Mouse (Mus musculus): ENCODE measurements around the gene Rassf7. TPM values are rescaled to one million over a fixed set of nuclear protein-coding genes. Genes with fewer than 3 reads are reported as not detected.

Rassf7 gene
- polyA plus RNA-seq (2014; fragmentation: Nextera tagmentation; extraction: Ambion mirVana) = 20.2 and 23.5 TPM in 2 replicates

DNA sequence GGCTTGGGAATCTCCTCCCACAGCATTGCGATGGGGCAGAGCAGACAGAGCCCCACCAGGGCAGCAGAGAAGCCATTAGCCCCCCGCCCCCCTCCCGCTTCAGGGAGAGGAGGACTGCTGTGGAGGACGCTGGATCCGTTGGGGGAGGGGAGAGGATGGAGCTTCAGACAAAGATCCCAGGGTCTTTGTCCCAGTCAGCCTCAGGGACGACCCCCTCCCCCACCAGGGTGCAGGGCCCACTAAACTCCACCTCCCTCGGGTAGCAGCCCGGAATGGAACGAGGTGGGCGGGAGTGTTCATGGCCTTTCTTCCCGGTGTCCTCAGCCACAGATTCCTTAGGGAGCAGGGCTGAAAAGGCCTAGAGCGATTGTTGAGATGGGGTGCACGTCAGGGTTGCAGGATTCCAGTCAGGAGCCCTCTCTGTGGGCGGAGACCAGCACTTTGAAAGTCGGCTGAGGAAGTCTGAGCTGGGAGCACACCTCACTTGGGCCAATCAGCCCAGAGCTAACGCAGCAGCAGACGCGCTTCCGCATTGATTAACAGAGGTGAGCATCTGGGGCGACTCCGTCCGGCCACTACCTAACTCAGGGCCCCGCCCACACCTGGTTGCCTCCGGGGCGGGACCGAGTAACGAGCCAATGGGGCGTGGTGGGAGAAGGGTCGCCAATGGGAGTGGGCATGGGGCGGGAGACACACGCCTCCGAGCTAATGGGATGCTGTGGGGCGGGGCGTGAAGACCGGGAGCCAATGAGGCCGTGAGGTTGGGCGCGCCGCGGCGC, at the start of gene Rassf7:
Rassf7 (plus strand) TSS at position 760 of the 779 bp plus-strand sequence.
- Histone ChIP-seq H3K27me3 (ENCODE audit: control insufficient read depth, insufficient read depth, low read length) (no peaks in the 10 kb centered on the region), H3K9me3 (ENCODE audit: control insufficient read depth, low read length) (no peaks in the 10 kb centered on the region), H3K36me3 (replicated peaks; ENCODE audit: control insufficient read depth, insufficient read depth) (no peaks in the 10 kb centered on the region; the same call in 1 of the 2 replicates), H3K9ac (peak within 1 kb of the TSS; percentile 66), H3K4me2 (replicated peaks) (peak within 1 kb of the TSS; percentile 83), H3K4me1 (replicated peaks; ENCODE audit: control insufficient read depth, insufficient read depth, low read length) (peaks cover 14% of the 10 kb centered on the region), H3K27ac (peak within 1 kb of the TSS; percentile 76), H3K4me3 (replicated peaks; ENCODE audit: low read length) (peak within 1 kb of the TSS; percentile 62)
- peak; percentile 86 for DNase-seq (ENCODE audit: low spot score)
- ATAC-seq (ENCODE audit: low FRiP score) = peak; percentile 96
- WGBS = under 1% methylated on average over 41 of the region's 41 CpGs

DNA sequence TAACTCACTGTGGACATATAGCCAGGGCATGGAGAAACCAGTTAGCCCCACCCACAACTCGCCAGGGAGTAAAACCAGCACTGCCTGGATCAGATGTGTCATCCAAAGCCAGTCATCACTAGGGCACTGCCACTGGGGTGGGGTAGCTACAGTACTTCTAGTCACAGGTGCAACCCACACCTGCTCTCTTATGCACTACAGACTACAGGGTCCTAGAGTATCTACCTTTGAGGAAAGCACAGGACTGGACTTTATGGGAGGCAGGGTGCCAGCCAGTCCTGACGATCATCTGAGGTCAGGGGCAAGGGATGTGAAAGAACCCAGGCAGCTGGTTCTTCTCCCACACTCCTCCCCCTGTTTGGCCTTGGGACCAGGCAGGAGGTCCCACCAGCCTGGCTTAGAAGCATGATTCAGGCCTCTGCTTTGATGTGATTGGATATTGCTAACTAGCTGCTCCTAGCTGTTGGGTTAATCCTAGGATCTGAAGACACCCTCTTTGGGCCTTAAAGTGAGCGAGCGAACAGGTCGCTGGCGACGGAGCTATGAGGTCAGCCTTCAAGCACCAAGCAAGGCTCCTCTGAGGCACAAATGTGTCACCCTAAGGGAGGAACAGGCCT, 47.7 kb upstream of the Rassf7 start:
- 28% methylated on average over 7 of the region's 7 CpGs for WGBS
- Histone ChIP-seq H3K9ac (peak overlapping the region; percentile 41), H3K36me3 (replicated peaks; ENCODE audit: control insufficient read depth, insufficient read depth) (peaks cover 12% of the 10 kb centered on the region; the same call in 1 of the 2 replicates), H3K27me3 (ENCODE audit: control insufficient read depth, insufficient read depth, low read length) (no peaks in the 10 kb centered on the region), H3K4me3 (replicated peaks; ENCODE audit: low read length) (peak overlapping the region; percentile 19), H3K4me2 (replicated peaks) (peak overlapping the region; percentile 42), H3K9me3 (ENCODE audit: control insufficient read depth, low read length) (no peaks in the 10 kb centered on the region), H3K27ac (no peak overlapping the region), H3K4me1 (replicated peaks; ENCODE audit: control insufficient read depth, insufficient read depth, low read length) (peaks cover 9% of the 10 kb centered on the region)
- no peak for ATAC-seq (ENCODE audit: low FRiP score)
- DNase-seq (ENCODE audit: low spot score) = no peak

DNA sequence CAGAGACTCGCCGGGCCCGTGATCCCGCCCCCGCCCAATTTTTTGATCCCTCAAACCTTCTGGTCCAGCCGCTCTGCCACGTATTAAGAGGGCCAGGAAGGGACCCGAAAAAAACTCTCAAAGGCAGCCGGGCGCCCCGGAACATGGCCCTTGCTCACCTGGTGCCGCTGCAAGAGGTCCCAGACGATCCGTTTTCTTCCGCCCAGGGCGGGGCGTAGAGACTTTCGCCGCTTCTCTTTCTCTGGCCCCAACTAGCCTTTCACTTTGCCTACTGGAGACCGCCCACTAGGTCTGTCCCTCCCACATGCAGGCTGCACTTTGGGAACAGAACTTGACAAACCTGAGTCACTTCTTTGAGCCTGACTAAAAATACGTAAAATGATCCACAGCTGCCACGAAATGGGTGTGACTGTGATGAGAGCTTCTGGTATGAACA, 47.1 kb upstream of the Rassf7 start:
- Histone ChIP-seq H3K4me3 (replicated peaks; ENCODE audit: low read length) (peak overlapping the region; percentile 19), H3K27me3 (ENCODE audit: control insufficient read depth, insufficient read depth, low read length) (no peaks in the 10 kb centered on the region), H3K4me1 (replicated peaks; ENCODE audit: control insufficient read depth, insufficient read depth, low read length) (peaks cover 14% of the 10 kb centered on the region), H3K27ac (no peak overlapping the region), H3K9ac (peak overlapping the region; percentile 41), H3K4me2 (replicated peaks) (peak overlapping the region; percentile 42), H3K36me3 (replicated peaks; ENCODE audit: control insufficient read depth, insufficient read depth) (peaks cover 6% of the 10 kb centered on the region; the same call in 1 of the 2 replicates), H3K9me3 (ENCODE audit: control insufficient read depth, low read length) (no peaks in the 10 kb centered on the region)
- ATAC-seq (ENCODE audit: low FRiP score) (no peak), DNase-seq (ENCODE audit: low spot score) (no peak)
- WGBS = 5% methylated on average over 22 of the region's 22 CpGs

DNA sequence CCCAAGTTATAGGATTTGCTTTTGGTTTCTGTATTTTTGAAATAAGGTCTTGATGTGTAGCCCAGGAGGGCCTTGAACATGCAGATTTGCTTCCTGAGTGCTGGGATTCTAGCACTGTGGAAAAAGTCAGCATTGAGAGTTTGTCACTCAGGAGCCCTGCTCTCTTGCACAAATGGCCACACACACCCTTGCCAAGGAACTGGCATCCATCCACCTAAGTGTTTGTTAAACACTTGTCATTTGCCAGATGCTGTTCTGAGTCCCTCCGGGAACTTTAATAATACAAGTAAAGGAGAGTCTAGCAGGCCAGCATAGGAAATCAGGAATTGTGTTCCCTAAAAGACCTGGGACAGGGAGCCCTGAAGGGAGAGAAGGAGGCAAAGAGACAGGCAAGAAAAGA, 46.4 kb upstream of the Rassf7 start:
- no peak for ATAC-seq (ENCODE audit: low FRiP score)

DNA sequence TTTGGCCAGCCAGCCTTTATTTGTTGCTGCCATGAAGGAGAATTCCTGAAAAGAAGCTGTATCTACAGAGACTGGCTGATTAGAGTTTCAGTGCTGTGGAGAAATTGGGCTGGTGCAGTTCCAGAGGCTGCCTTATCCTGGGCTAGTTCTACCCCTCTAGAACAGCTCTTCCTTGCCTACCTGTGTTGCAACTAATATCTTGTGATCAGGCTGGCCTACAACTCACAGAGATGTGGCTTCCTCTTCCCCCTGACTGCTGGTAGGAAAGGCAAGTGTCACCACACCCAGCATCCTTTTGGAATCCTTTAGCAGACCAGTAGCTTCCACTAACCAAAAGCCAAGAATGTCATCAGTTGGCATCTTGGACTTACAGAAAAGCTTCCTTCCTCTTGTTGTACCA, 45.8 kb upstream of the Rassf7 start:
- Histone ChIP-seq H3K9ac (no peak overlapping the region), H3K9me3 (ENCODE audit: control insufficient read depth, low read length) (no peaks in the 10 kb centered on the region), H3K36me3 (replicated peaks; ENCODE audit: control insufficient read depth, insufficient read depth) (no peaks in the 10 kb centered on the region; the same call in 1 of the 2 replicates), H3K27ac (no peak overlapping the region), H3K4me3 (replicated peaks; ENCODE audit: low read length) (no peak overlapping the region), H3K27me3 (ENCODE audit: control insufficient read depth, insufficient read depth, low read length) (no peaks in the 10 kb centered on the region), H3K4me1 (replicated peaks; ENCODE audit: control insufficient read depth, insufficient read depth, low read length) (peaks cover 14% of the 10 kb centered on the region), H3K4me2 (replicated peaks) (no peak overlapping the region)
- DNase-seq (ENCODE audit: low spot score) (no peak), ATAC-seq (ENCODE audit: low FRiP score) (no peak)

More for the DNA sequence above, 46.4 kb upstream of the Rassf7 start:
- 75% methylated on average over 1 of the region's 1 CpGs for WGBS
- Histone ChIP-seq H3K27ac (no peak overlapping the region), H3K9ac (no peak overlapping the region), H3K27me3 (ENCODE audit: control insufficient read depth, insufficient read depth, low read length) (no peaks in the 10 kb centered on the region), H3K4me1 (replicated peaks; ENCODE audit: control insufficient read depth, insufficient read depth, low read length) (peaks cover 14% of the 10 kb centered on the region), H3K4me2 (replicated peaks) (no peak overlapping the region), H3K4me3 (replicated peaks; ENCODE audit: low read length) (no peak overlapping the region), H3K9me3 (ENCODE audit: control insufficient read depth, low read length) (no peaks in the 10 kb centered on the region), H3K36me3 (replicated peaks; ENCODE audit: control insufficient read depth, insufficient read depth) (no peaks in the 10 kb centered on the region; the same call in 1 of the 2 replicates)
- no peak for DNase-seq (ENCODE audit: low spot score)

DNA sequence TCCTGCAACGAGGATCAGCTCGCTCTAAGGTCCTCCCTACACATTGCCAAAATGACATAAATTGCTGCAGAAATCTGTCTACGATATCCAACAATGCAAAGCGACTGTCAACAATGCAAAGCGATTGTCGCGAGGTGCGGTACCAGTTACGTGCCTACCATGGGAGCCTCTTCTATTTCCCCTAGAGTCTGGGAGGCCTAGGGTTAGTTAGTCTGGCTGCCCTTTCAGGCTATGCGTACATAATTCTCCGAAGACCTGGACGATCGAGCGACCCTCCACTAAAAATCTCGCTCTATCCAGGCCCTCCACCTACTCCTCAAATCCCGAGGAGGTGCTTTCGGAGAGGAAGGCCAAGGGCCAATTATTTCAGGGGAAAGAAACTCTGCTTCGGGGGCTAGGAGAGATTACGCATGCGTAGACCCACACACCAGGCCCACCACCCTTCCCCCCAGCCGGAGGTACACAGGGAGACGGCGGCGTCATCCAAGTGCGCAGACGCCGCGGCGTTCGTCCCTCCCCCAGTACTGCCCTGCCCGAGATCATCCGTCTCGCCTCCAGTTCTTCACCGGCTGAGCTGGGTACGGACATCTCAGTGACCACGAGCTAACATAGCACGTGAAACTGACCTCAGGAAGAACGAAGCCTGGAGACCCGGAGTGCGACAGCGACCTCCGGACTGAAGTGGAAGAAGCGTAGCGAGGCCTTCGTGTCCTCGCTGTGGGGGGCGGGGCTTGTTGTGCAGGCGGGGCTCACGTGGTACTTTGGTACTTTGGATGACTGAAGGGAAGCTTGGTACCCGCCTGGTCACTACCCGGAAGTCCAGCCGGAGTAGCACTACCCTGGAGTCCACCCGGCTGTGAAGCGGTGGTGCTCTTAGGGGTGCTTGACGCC, 43.3 kb upstream of the Rassf7 start, which contains the start of gene Rnh1:
Rnh1 (minus strand) TSS at position 742 of the 891 bp plus-strand sequence.
- H3K36me3 ChIP-seq (replicated peaks; ENCODE audit: control insufficient read depth, insufficient read depth) = no peaks in the 10 kb centered on the region
- DNase-seq (ENCODE audit: low spot score) = peak; percentile 91
- peak within 1 kb of the TSS; percentile 41 for H3K4me3 ChIP-seq (replicated peaks; ENCODE audit: low read length)
- peak within 1 kb of the TSS; percentile 92 for H3K27ac ChIP-seq
- 2% methylated on average over 55 of the region's 55 CpGs for WGBS
- H3K9ac ChIP-seq = peak within 1 kb of the TSS; percentile 58
- peak within 1 kb of the TSS; percentile 69 for H3K4me2 ChIP-seq (replicated peaks)
- no peaks in the 10 kb centered on the region for H3K9me3 ChIP-seq (ENCODE audit: control insufficient read depth, low read length)
- H3K27me3 ChIP-seq (ENCODE audit: control insufficient read depth, insufficient read depth, low read length) = no peaks in the 10 kb centered on the region
- peak; percentile 98 for ATAC-seq (ENCODE audit: low FRiP score)
- peaks cover 14% of the 10 kb centered on the region for H3K4me1 ChIP-seq (replicated peaks; ENCODE audit: control insufficient read depth, insufficient read depth, low read length)

DNA sequence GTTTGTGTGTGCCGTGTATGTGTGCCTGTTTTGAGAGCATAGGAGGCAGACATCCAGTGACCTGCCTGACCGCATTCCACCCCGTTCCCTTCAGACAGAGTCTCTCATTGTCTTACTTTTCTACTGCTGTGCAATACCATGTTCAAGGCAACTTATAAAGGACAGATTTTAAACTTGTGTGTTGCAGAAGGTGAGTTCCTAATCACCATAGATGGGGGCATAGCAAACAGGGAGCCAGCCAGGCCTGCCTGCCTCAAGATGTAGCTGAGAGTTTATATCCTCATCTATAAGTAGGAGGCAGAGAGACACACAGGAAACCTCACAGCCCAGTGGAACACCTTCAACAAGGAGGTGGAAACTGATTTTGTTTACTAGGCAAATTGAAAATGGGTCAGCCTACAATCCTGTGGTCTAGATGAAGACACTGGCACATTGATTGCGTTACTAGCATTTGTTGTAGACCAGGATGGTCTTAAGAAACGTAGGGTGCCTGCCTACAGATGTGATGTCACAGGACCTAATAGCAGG, 42.3 kb upstream of the Rassf7 start:
- Histone ChIP-seq H3K4me3 (replicated peaks; ENCODE audit: low read length) (peak overlapping the region; percentile 41), H3K4me2 (replicated peaks) (peak overlapping the region; percentile 69), H3K36me3 (replicated peaks; ENCODE audit: control insufficient read depth, insufficient read depth) (no peaks in the 10 kb centered on the region), H3K9ac (peak overlapping the region; percentile 58), H3K27ac (peak overlapping the region; percentile 92), H3K4me1 (replicated peaks; ENCODE audit: control insufficient read depth, insufficient read depth, low read length) (peaks cover 7% of the 10 kb centered on the region), H3K27me3 (ENCODE audit: control insufficient read depth, insufficient read depth, low read length) (no peaks in the 10 kb centered on the region), H3K9me3 (ENCODE audit: control insufficient read depth, low read length) (no peaks in the 10 kb centered on the region)
- no peak for ATAC-seq (ENCODE audit: low FRiP score)
- WGBS = 86% methylated on average over 5 of the region's 5 CpGs
- no peak for DNase-seq (ENCODE audit: low spot score)

DNA sequence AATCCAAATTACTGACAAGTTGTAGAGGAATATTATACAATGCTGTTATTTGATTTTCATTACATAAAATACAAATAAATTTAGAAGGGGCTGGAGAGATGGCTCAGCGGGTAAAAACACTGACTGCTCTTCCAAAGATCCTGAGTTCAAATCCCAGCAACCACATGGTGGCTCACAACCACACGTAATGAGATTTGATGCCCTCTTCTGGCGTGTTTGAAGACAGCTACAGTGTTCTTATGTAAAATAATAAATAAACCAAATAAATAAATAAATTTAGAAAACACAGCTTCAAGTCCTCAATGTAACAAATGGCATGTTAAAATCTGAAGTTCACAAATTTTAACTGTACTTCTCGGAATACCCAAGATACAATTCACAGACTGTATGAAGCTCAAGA, 40.6 kb upstream of the Rassf7 start:
- DNase-seq (ENCODE audit: low spot score) (no peak), ATAC-seq (ENCODE audit: low FRiP score) (no peak)
- Histone ChIP-seq H3K27ac (no peak overlapping the region), H3K27me3 (ENCODE audit: control insufficient read depth, insufficient read depth, low read length) (no peaks in the 10 kb centered on the region), H3K4me3 (replicated peaks; ENCODE audit: low read length) (no peak overlapping the region), H3K9me3 (ENCODE audit: control insufficient read depth, low read length) (no peaks in the 10 kb centered on the region), H3K36me3 (replicated peaks; ENCODE audit: control insufficient read depth, insufficient read depth) (no peaks in the 10 kb centered on the region), H3K4me2 (replicated peaks) (no peak overlapping the region), H3K9ac (no peak overlapping the region), H3K4me1 (replicated peaks; ENCODE audit: control insufficient read depth, insufficient read depth, low read length) (peaks cover 7% of the 10 kb centered on the region)
- 83% methylated on average over 4 of the region's 4 CpGs for WGBS
